Mouse (Mus musculus): Measurements from ENCODE around the gene E2f6.

GRCm38 (mm10) chr12:16805511-16805910 lies 5.3 kb upstream of the E2f6 start:
- TF ChIP-seq GATA1 (IDR thresholded peaks at IDR 0.05; ENCODE audit: borderline replicate concordance, low read length): no peak
- no peak for TF ChIP-seq FLI1 (IDR thresholded peaks at IDR 0.05; ENCODE audit: low read length)

Data from megakaryocyte, embryonic 14.5 days (primary cell).